Mouse (Mus musculus): ENCODE data around the gene Nxph1. TPM values are rescaled to one million over a fixed set of nuclear protein-coding genes. Genes with fewer than 3 reads are reported as not detected.

Nxph1 gene
- polyA plus RNA-seq, 1 experiment from 2014 or later, result 0.28 TPM

DNA sequence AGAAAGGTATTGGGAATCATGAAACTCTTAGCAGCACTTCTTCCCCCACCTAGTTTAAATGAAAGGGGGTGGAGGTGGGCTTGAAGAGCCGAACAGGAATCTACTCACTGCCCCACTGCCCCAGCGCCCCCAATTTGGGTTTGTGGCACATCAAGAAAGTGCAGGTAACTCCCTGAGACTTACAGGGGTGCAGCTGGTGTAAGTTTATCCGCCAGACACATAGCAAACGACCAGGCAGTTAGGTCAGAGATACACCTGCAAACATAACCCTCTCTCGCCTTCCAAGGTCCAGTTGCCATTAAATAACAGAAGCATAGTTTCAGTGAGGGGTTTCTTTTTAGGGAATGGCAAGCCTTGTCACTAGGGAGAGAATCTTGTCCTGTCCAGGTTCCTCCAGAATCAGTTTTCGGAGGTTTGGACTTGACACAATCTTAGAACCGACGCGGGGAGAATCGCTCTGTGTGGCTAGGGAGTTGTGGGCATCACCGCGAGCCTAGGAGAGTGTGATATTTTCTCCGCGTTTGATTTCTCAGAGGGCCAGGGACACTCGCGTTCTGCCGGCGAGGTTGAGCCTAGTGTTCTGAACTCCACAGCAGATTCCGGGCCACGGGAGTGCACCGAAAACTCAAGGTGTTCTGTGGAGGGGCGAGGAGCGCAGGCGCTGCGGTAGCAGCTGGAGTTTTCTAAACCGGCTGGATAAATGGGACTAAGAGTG is 2.5 kb downstream of the Nxph1 start:
- no peak for TF ChIP-seq CTCF (IDR thresholded peaks at IDR 0.05; ENCODE audit: low read depth)
- 4% methylated on average over 26 of the region's 26 CpGs for WGBS
- Histone ChIP-seq H3K4me3 (ENCODE audit: low read depth, low read length) (peak overlapping the region; percentile 26), H3K4me1 (replicated peaks; ENCODE audit: control insufficient read depth, insufficient read depth) (no peaks in the 10 kb centered on the region), H3K27me3 (ENCODE audit: control insufficient read depth, insufficient read depth, low read length) (peaks cover 21% of the 10 kb centered on the region), H3K36me3 (ENCODE audit: control insufficient read depth, insufficient read depth, low read length) (no peaks in the 10 kb centered on the region), H3K4me2 (replicated peaks; ENCODE audit: low read depth) (peak overlapping the region; percentile 50), H3K9me3 (ENCODE audit: control insufficient read depth, low read length) (no peaks in the 10 kb centered on the region), H3K27ac (replicated peaks) (no peak overlapping the region), H3K9ac (ENCODE audit: low read length) (no peak overlapping the region)
- peak; percentile 13 for DNase-seq (ENCODE audit: low spot score)
- ATAC-seq (ENCODE audit: low FRiP score, low TSS enrichment), result no peak

GRCm38 (mm10) chr6:8951326-8951695 is 3.1 kb downstream of the Nxph1 start:
- under 1% methylated on average over 24 of the region's 24 CpGs for WGBS
- H3K36me3 ChIP-seq (ENCODE audit: control insufficient read depth, insufficient read depth, low read length), result no peaks in the 10 kb centered on the region
- H3K4me2 ChIP-seq (replicated peaks; ENCODE audit: low read depth), result peak overlapping the region; percentile 50
- H3K4me1 ChIP-seq (replicated peaks; ENCODE audit: control insufficient read depth, insufficient read depth), result no peaks in the 10 kb centered on the region
- ATAC-seq (ENCODE audit: low FRiP score, low TSS enrichment) (0 out of 2 replicates have a peak, but pooled peaks have one; percentile 49), DNase-seq (ENCODE audit: low spot score) (peak; percentile 68)
- peak overlapping the region; percentile 26 for H3K4me3 ChIP-seq (ENCODE audit: low read depth, low read length)
- H3K9me3 ChIP-seq (ENCODE audit: control insufficient read depth, low read length), result no peaks in the 10 kb centered on the region
- no peak overlapping the region for H3K9ac ChIP-seq (ENCODE audit: low read length)
- peak; percentile 76 for TF ChIP-seq CTCF (IDR thresholded peaks at IDR 0.05; ENCODE audit: low read depth)
- TF ChIP-seq EP300 (optimal IDR thresholded peaks at IDR 0.05), result no peak
- no peak overlapping the region for H3K27ac ChIP-seq (replicated peaks)
- peaks cover 21% of the 10 kb centered on the region for H3K27me3 ChIP-seq (ENCODE audit: control insufficient read depth, insufficient read depth, low read length)

- Histone ChIP-seq H3K27me3 (ENCODE audit: control insufficient read depth, insufficient read depth, low read length) (peaks cover 25% of the 10 kb centered on the region), H3K4me3 (ENCODE audit: low read depth, low read length) (no peak overlapping the region), H3K27ac (replicated peaks) (no peak overlapping the region), H3K9me3 (ENCODE audit: control insufficient read depth, low read length) (no peaks in the 10 kb centered on the region), H3K9ac (ENCODE audit: low read length) (no peak overlapping the region), H3K4me1 (replicated peaks; ENCODE audit: control insufficient read depth, insufficient read depth) (no peaks in the 10 kb centered on the region), H3K36me3 (ENCODE audit: control insufficient read depth, insufficient read depth, low read length) (no peaks in the 10 kb centered on the region), H3K4me2 (replicated peaks; ENCODE audit: low read depth) (no peak overlapping the region)
- WGBS, result 24% methylated on average over 15 of the region's 15 CpGs
- no peak for ATAC-seq (ENCODE audit: low FRiP score, low TSS enrichment)
- no peak for DNase-seq (ENCODE audit: low spot score)
- no peak for TF ChIP-seq CTCF (IDR thresholded peaks at IDR 0.05; ENCODE audit: low read depth)
- no peak for TF ChIP-seq EP300 (optimal IDR thresholded peaks at IDR 0.05)
Observed at GRCm38 (mm10) chr6:8951884-8952590, 3.8 kb downstream of the Nxph1 start.

GRCm38 (mm10) chr6:8955817-8956529 is 7.7 kb downstream of the Nxph1 start:
- H3K36me3 ChIP-seq (ENCODE audit: control insufficient read depth, insufficient read depth, low read length), result no peaks in the 10 kb centered on the region
- TF ChIP-seq CTCF (IDR thresholded peaks at IDR 0.05; ENCODE audit: low read depth) (no peak), EP300 (optimal IDR thresholded peaks at IDR 0.05) (no peak)
- WGBS, result 1% methylated on average over 35 of the region's 35 CpGs
- ATAC-seq (ENCODE audit: low FRiP score, low TSS enrichment) (no peak), DNase-seq (ENCODE audit: low spot score) (no peak)
- H3K4me3 ChIP-seq (ENCODE audit: low read depth, low read length), result no peak overlapping the region
- no peaks in the 10 kb centered on the region for H3K9me3 ChIP-seq (ENCODE audit: control insufficient read depth, low read length)
- H3K27ac ChIP-seq (replicated peaks), result no peak overlapping the region
- H3K9ac ChIP-seq (ENCODE audit: low read length), result no peak overlapping the region
- H3K4me2 ChIP-seq (replicated peaks; ENCODE audit: low read depth), result no peak overlapping the region
- H3K4me1 ChIP-seq (replicated peaks; ENCODE audit: control insufficient read depth, insufficient read depth), result no peaks in the 10 kb centered on the region
- peaks cover 12% of the 10 kb centered on the region; the same call in 1 of the 2 replicates for H3K27me3 ChIP-seq (ENCODE audit: control insufficient read depth, insufficient read depth, low read length)

DNA sequence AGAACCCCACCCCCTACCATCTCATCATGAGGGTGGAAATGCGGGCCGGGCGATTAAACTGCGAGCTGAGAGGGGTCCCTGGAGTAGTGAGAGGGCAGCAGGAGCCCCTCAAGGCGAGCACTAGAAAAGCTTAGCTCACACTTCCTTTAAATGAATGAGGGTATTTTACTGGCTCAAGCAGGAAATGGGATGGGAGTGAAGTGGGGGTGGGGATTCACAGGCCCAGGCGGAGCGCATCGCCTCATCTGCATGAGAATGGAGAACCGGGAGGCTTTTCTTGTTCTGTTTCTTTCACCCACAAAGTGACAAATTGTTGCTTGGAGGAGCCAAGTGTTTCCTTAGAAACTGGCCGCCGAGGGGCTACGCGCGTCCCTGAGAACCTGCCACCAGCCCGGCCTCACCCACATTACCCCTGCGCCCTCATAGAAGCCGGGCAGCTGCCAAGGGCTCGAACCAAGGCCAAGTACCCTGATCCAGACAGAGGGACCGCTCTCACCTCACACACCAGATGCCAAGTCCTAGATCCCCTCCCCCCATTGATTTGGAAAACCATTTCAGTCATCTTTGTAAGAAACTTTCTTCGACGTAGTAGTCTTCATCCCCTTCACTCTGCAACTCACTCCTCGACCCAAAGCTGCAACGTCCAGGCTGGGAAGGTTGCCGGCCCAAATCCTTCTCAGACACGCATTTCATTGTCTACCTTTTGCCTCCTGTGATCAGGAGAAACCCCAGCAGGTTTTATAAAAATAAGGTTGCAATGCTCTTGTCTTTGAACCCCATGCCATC is 8.7 kb downstream of the Nxph1 start:
- Histone ChIP-seq H3K9ac (ENCODE audit: low read length) (no peak overlapping the region), H3K4me3 (ENCODE audit: low read depth, low read length) (no peak overlapping the region), H3K36me3 (ENCODE audit: control insufficient read depth, insufficient read depth, low read length) (no peaks in the 10 kb centered on the region), H3K4me1 (replicated peaks; ENCODE audit: control insufficient read depth, insufficient read depth) (no peaks in the 10 kb centered on the region), H3K27ac (replicated peaks) (no peak overlapping the region), H3K27me3 (ENCODE audit: control insufficient read depth, insufficient read depth, low read length) (peaks cover 10% of the 10 kb centered on the region; the same call in 1 of the 2 replicates), H3K4me2 (replicated peaks; ENCODE audit: low read depth) (no peak overlapping the region), H3K9me3 (ENCODE audit: control insufficient read depth, low read length) (no peaks in the 10 kb centered on the region)
- TF ChIP-seq CTCF (IDR thresholded peaks at IDR 0.05; ENCODE audit: low read depth) (no peak), EP300 (optimal IDR thresholded peaks at IDR 0.05) (no peak)
- ATAC-seq (ENCODE audit: low FRiP score, low TSS enrichment) (no peak), DNase-seq (ENCODE audit: low spot score) (no peak)
- 3% methylated on average over 25 of the region's 25 CpGs for WGBS
